Mouse (Mus musculus) bone marrow, adult 2 months (tissue): ENCODE results near the gene Carmil1.

Experiments used
- CTCF ChIP-seq: fragments of 200-500 bp; IDR thresholded peaks from 2 replicates; pipeline ENCODE4 v1.5.1; 2011; ENCODE audit warnings: low read length, control low read depth; ENCODE audit not compliant: control insufficient read depth, insufficient read depth
- POLR2A ChIP-seq: fragments of 200-500 bp; IDR thresholded peaks from 2 replicates; pipeline ENCODE4 v1.6.1; 2011; ENCODE audit warnings: low read depth, mild to moderate bottlenecking, control low read depth, low read length, borderline replicate concordance; ENCODE audit not compliant: control insufficient read depth

DNA sequence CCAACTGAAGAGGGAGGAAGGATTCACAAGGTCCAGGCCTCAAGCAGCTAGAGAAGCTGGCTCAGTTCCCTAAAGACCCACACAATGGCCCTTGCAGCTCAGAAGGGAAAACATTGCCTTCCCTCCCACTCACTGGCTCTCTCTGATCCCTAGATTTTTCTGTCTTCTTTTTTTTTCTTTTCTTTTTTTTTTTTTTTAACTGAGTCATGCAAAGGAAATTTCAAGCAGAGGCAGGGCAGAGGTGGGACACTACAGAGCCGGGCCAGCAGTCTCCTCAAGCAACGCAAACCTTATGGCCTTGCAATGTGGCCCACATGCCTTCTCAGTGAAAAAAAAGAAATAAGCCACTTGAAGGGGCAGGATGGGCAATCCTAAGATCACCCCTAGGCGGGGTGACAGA, 33.2 kb downstream of the Carmil1 start:
- TF ChIP-seq POLR2A (no peak), CTCF (no peak)
